Mouse (Mus musculus): ENCODE results near the gene Snx20.

DNA sequence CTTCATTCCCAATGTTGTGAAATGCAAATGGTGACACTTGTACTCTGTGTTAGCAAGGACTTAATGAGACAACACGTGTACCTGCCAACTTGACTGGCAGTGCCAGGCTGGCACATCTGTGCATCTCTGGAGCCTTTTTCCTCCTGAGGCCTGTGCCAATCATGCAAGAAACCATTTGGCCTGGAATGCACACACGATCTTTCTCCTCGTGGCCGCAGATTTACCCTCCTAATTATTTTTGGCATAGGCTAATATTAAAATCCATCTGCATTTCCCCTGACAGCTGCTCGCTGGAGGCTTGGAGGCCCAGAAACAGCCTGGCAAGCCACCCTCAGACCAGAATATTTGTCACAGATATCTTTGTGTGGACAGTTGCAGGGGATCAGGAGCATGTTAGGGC, 58.3 kb downstream of the Snx20 start:
- TF ChIP-seq POLR2A (IDR thresholded peaks at IDR 0.05; ENCODE audit: control insufficient read depth, low read depth, low read length) (no peak), CTCF (IDR thresholded peaks at IDR 0.05; ENCODE audit: control insufficient read depth, insufficient read depth, insufficient replicate concordance, low read depth, low read length) (no peak)

Measured in testis, adult 2 months (tissue).